Mouse (Mus musculus) midbrain, postnatal 0 days (tissue): ENCODE results near the gene Dlec1. TPM values are rescaled to one million over a fixed set of nuclear protein-coding genes. Genes with fewer than 3 reads are reported as not detected.
A peak's percentile ranks its signal among the peaks of the same experiment; 100 is the strongest.

Source experiments
- ATAC-seq: fragments of 200-750 bp; cut with Nextera tagmentation; 2 replicates; pipeline ENCODE4 v1.8.0; 2017; ENCODE audit warnings: moderate number of reproducible peaks, mild to moderate bottlenecking, moderate TSS enrichment, moderate library complexity; ENCODE audit not compliant: low FRiP score
- DNase-seq: peaks from one replicate; pipeline ENCODE4 v3.0.0-alpha.2; 2015; ENCODE audit warnings: low spot score
- H3K27ac ChIP-seq: fragments of 300-500 bp; sonication (generic); 2 replicates; pipeline ENCODE4 v1.5.1; 2014; ENCODE audit warnings: low read depth, mild to moderate bottlenecking, low read length, mixed read lengths
- H3K27me3 ChIP-seq: fragments of 300-500 bp; sonication (generic); 2 replicates; pipeline ENCODE4 v1.6.1; 2014; ENCODE audit warnings: low read length, control low read depth, mixed read lengths; ENCODE audit not compliant: insufficient read depth
- H3K36me3 ChIP-seq: fragments of 300-500 bp; sonication (generic); 2 replicates; pipeline ENCODE4 v1.6.1; 2014; ENCODE audit warnings: low read length, control low read depth, mixed read lengths; ENCODE audit not compliant: insufficient read depth
- H3K4me1 ChIP-seq: fragments of 300-500 bp; sonication (generic); 2 replicates; pipeline ENCODE4 v1.6.1; 2014; ENCODE audit warnings: mild to moderate bottlenecking, control low read depth, antibody characterized with exemption, low read length, mixed read lengths; ENCODE audit not compliant: insufficient read depth
- H3K4me2 ChIP-seq: fragments of 300-500 bp; sonication (generic); 2 replicates; pipeline ENCODE4 v1.6.1; 2014; ENCODE audit warnings: low read depth, mild to moderate bottlenecking, low read length, mixed read lengths; ENCODE audit not compliant: poor library complexity, severe bottlenecking
- H3K4me3 ChIP-seq: fragments of 300-500 bp; sonication (generic); 2 replicates; pipeline ENCODE4 v1.5.1; 2014; ENCODE audit warnings: low read depth, mild to moderate bottlenecking, low read length, moderate library complexity
- H3K9ac ChIP-seq: fragments of 300-500 bp; sonication (generic); replicated peaks from 2 replicates; pipeline ENCODE4 v1.6.1; 2014; ENCODE audit warnings: mild to moderate bottlenecking, low read length, moderate library complexity, mixed read lengths; ENCODE audit not compliant: poor library complexity, severe bottlenecking
- H3K9me3 ChIP-seq: fragments of 300-500 bp; sonication (generic); 2 replicates; pipeline ENCODE4 v1.6.1; 2016; ENCODE audit warnings: low read length, control low read depth
- CTCF ChIP-seq: IDR thresholded peaks from 2 replicates; pipeline ENCODE4 v1.5.1; 2016; ENCODE audit warnings: antibody characterized with exemption, mild to moderate bottlenecking
- WGBS: fragments of 180-500 bp; shearing (Covaris S2); extraction: QIAGEN DNeasy Blood & Tissue Kit; methylation state at CpG from one replicate; pipeline ENCODE4 v1.1.7; 2014; 5-methylcytosine and 5-hydroxymethylcytosine counted together
- polyA plus RNA-seq: library from polyadenylated mRNA; unstranded; fragments of >200 nt; fragmentation: Nextera tagmentation; extraction: Ambion mirVana; gene quantifications from 2 replicates; pipeline ENCODE4 v1.2.1, GENCODE M21; 2015
- total RNA-seq: library from RNA; depleted of rRNA; stranded (reverse); fragments of >200 nt; gene quantifications from 2 replicates; pipeline ENCODE4 v1.2.3, GENCODE M21; 2014; rRNA removed

Dlec1 gene
- 2.8 and 3.3 TPM in 2 replicates for total RNA-seq
- 0.91 and 0.95 TPM in 2 replicates for polyA plus RNA-seq

GRCm38 (mm10) chr9:119101992-119102782 is at the start of gene Dlec1:
Dlec1 (plus strand) TSS chr9:119102478.
- peak; percentile 91 for DNase-seq
- H3K4me1 ChIP-seq = 0 out of 2 replicates have a peak, but pooled peaks cover 8% of the 10 kb centered on the region
- peak within 1 kb of the TSS; percentile 65 for H3K4me2 ChIP-seq
- ATAC-seq = peak; percentile 87
- H3K27me3 ChIP-seq = no peaks in the 10 kb centered on the region
- WGBS = 3% methylated on average over 44 of the region's 44 CpGs
- peak within 1 kb of the TSS; percentile 63 for H3K4me3 ChIP-seq
- H3K36me3 ChIP-seq = no peaks in the 10 kb centered on the region
- H3K27ac ChIP-seq = no peak within 1 kb of the TSS
- H3K9me3 ChIP-seq = no peaks in the 10 kb centered on the region
- TF ChIP-seq CTCF = peak; percentile 48
- peak within 1 kb of the TSS; percentile 48 for H3K9ac ChIP-seq

DNA sequence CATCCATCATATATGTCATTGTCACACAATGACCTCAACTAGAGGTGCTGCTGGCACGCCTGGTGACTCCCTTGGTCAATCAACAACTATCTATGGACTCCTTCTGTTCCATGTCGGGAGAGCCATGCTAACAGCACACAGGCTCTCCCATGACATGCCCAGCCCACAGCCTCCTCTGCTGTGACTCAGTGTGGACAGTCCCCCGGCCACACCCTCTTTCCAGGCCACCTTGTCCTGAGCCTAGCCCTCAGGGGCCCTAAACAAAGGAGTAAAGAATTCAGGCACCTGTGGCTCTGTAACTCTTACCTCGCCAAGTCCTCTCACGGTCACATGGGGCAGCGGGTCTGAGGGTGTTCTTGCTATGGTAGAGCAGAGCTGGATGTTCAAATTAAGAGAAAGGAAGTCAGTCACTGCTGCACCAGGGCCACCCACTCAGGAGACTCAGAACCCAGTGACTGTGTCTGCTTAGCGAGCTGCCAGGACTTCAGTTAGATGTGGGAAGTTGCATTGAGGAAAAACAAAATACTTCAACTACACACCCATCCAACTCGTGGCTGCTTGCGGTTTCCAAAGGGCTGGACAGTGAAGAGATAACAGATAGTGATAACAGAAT is 48.2 kb upstream of the Dlec1 start:
- H3K27ac ChIP-seq = no peak overlapping the region
- H3K4me1 ChIP-seq = no peaks in the 10 kb centered on the region
- no peak for TF ChIP-seq CTCF
- ATAC-seq = no peak
- no peak overlapping the region for H3K4me2 ChIP-seq
- WGBS = 85% methylated on average over 9 of the region's 9 CpGs
- no peaks in the 10 kb centered on the region for H3K9me3 ChIP-seq
- DNase-seq = no peak
- no peaks in the 10 kb centered on the region for H3K27me3 ChIP-seq
- H3K9ac ChIP-seq = no peak overlapping the region
- no peaks in the 10 kb centered on the region for H3K36me3 ChIP-seq
- H3K4me3 ChIP-seq = no peak overlapping the region

GRCm38 (mm10) chr9:119055336-119055735 is 46.9 kb upstream of the Dlec1 start:
- no peak for TF ChIP-seq CTCF
- H3K4me1 ChIP-seq = no peaks in the 10 kb centered on the region
- 89% methylated on average over 4 of the region's 4 CpGs for WGBS
- H3K9ac ChIP-seq = no peak overlapping the region
- H3K4me3 ChIP-seq = no peak overlapping the region
- ATAC-seq = no peak
- no peak overlapping the region for H3K4me2 ChIP-seq
- H3K27ac ChIP-seq = no peak overlapping the region
- no peak for DNase-seq
- H3K9me3 ChIP-seq = no peaks in the 10 kb centered on the region
- no peaks in the 10 kb centered on the region for H3K27me3 ChIP-seq
- no peaks in the 10 kb centered on the region for H3K36me3 ChIP-seq

DNA sequence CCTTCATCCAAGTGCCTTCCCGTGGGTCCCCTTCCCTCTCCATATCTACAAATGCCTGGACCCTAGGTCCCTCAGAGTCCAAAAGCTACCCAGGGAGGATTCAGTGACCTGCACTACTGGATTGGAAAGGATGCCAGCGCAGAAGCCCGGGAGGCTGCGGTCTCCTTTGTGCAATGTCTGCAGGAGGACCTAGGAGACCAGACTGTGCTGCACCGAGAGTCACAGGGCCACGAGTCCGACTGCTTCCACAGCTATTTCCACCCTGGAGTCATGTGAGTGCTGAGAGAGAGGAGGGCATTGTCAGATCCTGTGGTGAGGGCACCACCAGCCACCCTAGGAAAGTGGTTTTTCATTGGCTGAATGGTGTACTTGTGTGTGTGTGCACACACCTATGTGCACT is 44.0 kb upstream of the Dlec1 start:
- DNase-seq = no peak
- Histone ChIP-seq H3K9ac (no peak overlapping the region), H3K4me2 (no peak overlapping the region), H3K27ac (no peak overlapping the region), H3K4me1 (no peaks in the 10 kb centered on the region), H3K9me3 (no peaks in the 10 kb centered on the region), H3K27me3 (no peaks in the 10 kb centered on the region), H3K4me3 (no peak overlapping the region), H3K36me3 (no peaks in the 10 kb centered on the region)
- WGBS = 77% methylated on average over 7 of the region's 7 CpGs
- ATAC-seq = no peak
- TF ChIP-seq CTCF = no peak

GRCm38 (mm10) chr9:119060701-119061100 is 41.6 kb upstream of the Dlec1 start:
- no peak overlapping the region for H3K27ac ChIP-seq
- DNase-seq (no peak), ATAC-seq (no peak)
- H3K9me3 ChIP-seq = no peaks in the 10 kb centered on the region
- H3K4me1 ChIP-seq = no peaks in the 10 kb centered on the region
- H3K36me3 ChIP-seq = no peaks in the 10 kb centered on the region
- WGBS = 88% methylated on average over 10 of the region's 10 CpGs
- H3K4me2 ChIP-seq = no peak overlapping the region
- no peak overlapping the region for H3K9ac ChIP-seq
- TF ChIP-seq CTCF = no peak
- H3K4me3 ChIP-seq = no peak overlapping the region
- H3K27me3 ChIP-seq = no peaks in the 10 kb centered on the region

GRCm38 (mm10) chr9:119063036-119063644 is 39.1 kb upstream of the Dlec1 start:
- Histone ChIP-seq H3K27ac (no peak overlapping the region), H3K4me3 (no peak overlapping the region), H3K4me2 (no peak overlapping the region), H3K9ac (no peak overlapping the region), H3K27me3 (no peaks in the 10 kb centered on the region), H3K4me1 (no peaks in the 10 kb centered on the region), H3K9me3 (no peaks in the 10 kb centered on the region), H3K36me3 (no peaks in the 10 kb centered on the region)
- WGBS = 34% methylated on average over 19 of the region's 19 CpGs
- no peak for TF ChIP-seq CTCF
- ATAC-seq (no peak), DNase-seq (no peak)
